Mouse (Mus musculus): Measurements from ENCODE around the gene Esrra. TPM values are rescaled to one million over a fixed set of nuclear protein-coding genes. Genes with fewer than 3 reads are reported as not detected.

Gene Esrra
- polyA plus RNA-seq, 2 experiments: 5.1 to 20.3 TPM

DNA sequence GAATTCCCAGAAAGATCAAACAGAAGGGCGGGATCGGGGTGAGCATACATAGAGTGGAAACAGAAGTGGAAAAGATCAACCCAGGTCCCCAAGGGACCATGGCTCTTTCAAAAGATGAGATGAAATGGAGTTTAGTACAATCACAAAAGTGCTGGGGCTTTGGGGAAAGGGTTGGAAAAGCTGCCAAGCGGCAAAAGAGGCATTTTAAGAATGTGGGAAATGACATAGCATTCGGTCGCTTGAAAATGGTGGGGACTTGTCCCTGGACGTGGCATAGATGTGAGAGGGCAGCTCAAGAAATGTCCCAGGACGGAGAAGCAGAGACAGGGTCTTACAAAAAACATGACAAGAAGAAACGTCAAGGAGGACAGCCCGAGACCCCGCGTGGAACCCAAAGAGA, 12.6 kb downstream of the Esrra start:
- Histone ChIP-seq H3K4me1 (ENCODE audit: control insufficient read depth, insufficient read depth, low read length) (peaks cover 12% of the 10 kb centered on the region), H3K4me3 (replicated peaks; ENCODE audit: low read length) (peak overlapping the region; percentile 67), H3K36me3 (ENCODE audit: control insufficient read depth, insufficient read depth, low read length) (peaks cover 48% of the 10 kb centered on the region), H3K9ac (ENCODE audit: low read depth, low read length, severe bottlenecking) (peak overlapping the region; percentile 67), H3K4me2 (replicated peaks; ENCODE audit: low read depth, low read length, severe bottlenecking) (peak overlapping the region; percentile 82), H3K27ac (replicated peaks; ENCODE audit: low read depth, low read length) (peak overlapping the region; percentile 99), H3K27me3 (ENCODE audit: control insufficient read depth, insufficient read depth, low read length) (no peaks in the 10 kb centered on the region), H3K9me3 (ENCODE audit: control insufficient read depth, low read length) (no peaks in the 10 kb centered on the region)
- peak; percentile 31 for DNase-seq (ENCODE audit: low spot score)
- no peak for ATAC-seq (ENCODE audit: low FRiP score, low read depth)
- 7% methylated on average over 11 of the region's 11 CpGs for WGBS
- TF ChIP-seq POLR2A (IDR thresholded peaks at IDR 0.05; ENCODE audit: borderline replicate concordance, extremely low read depth, insufficient read depth, insufficient read length): no peak

DNA sequence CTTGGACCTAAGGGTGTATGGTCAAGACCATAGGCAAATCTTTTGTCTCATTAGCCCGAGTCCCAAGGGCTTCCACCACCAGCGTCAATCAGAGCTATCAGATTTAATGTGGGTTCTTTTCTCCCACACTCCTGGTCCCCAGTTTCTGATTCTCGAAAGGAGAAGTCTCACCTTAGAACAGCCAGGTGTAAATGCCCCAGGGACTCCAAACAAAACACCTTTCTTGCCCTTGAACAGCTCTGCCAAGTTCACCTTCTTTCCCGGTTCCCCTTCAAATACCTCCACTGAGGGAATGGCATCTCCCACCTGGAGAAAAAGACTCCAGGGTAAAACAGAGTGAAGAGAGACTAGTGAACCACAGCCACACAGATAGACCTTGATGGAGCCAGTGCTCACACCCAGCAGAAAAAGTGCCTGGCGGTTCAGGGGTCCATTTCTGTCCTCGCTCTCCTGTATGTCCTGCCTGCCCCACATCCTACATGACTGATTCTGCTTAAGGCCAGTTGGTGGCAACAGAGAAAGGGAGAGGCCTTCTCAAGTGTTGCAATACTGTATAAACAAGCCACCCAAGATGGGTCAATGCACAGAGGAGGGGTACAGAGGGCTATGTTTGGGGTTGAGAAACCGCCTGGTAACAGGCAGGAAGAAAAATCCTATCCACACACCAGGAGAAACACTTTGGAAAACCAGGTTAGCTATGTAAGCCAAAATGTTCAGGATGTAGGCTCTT, 13.6 kb downstream of the Esrra start:
- ATAC-seq (ENCODE audit: low FRiP score, low read depth) (no peak), DNase-seq (ENCODE audit: low spot score) (no peak)
- no peak overlapping the region for H3K27ac ChIP-seq (replicated peaks; ENCODE audit: low read depth, low read length)
- H3K9me3 ChIP-seq (ENCODE audit: control insufficient read depth, low read length): no peaks in the 10 kb centered on the region
- H3K4me1 ChIP-seq (ENCODE audit: control insufficient read depth, insufficient read depth, low read length): peaks cover 12% of the 10 kb centered on the region
- H3K27me3 ChIP-seq (ENCODE audit: control insufficient read depth, insufficient read depth, low read length): no peaks in the 10 kb centered on the region
- H3K36me3 ChIP-seq (ENCODE audit: control insufficient read depth, insufficient read depth, low read length): peaks cover 43% of the 10 kb centered on the region
- H3K4me3 ChIP-seq (replicated peaks; ENCODE audit: low read length): peak overlapping the region; percentile 67
- peak overlapping the region; percentile 2; the same call in 1 of the 2 replicates for H3K9ac ChIP-seq (ENCODE audit: low read depth, low read length, severe bottlenecking)
- no peak for TF ChIP-seq POLR2A (IDR thresholded peaks at IDR 0.05; ENCODE audit: borderline replicate concordance, extremely low read depth, insufficient read depth, insufficient read length)
- WGBS: 83% methylated on average over 7 of the region's 7 CpGs
- peak overlapping the region; percentile 82 for H3K4me2 ChIP-seq (replicated peaks; ENCODE audit: low read depth, low read length, severe bottlenecking)

GRCm38 (mm10) chr19:6907094-6907493, 14.5 kb downstream of the Esrra start:
- Histone ChIP-seq H3K9ac (ENCODE audit: low read depth, low read length, severe bottlenecking) (no peak overlapping the region), H3K27me3 (ENCODE audit: control insufficient read depth, insufficient read depth, low read length) (no peaks in the 10 kb centered on the region), H3K4me2 (replicated peaks; ENCODE audit: low read depth, low read length, severe bottlenecking) (no peak overlapping the region), H3K4me3 (replicated peaks; ENCODE audit: low read length) (no peak overlapping the region), H3K36me3 (ENCODE audit: control insufficient read depth, insufficient read depth, low read length) (peaks cover 34% of the 10 kb centered on the region), H3K27ac (replicated peaks; ENCODE audit: low read depth, low read length) (no peak overlapping the region), H3K9me3 (ENCODE audit: control insufficient read depth, low read length) (no peaks in the 10 kb centered on the region), H3K4me1 (ENCODE audit: control insufficient read depth, insufficient read depth, low read length) (peaks cover 12% of the 10 kb centered on the region)
- ATAC-seq (ENCODE audit: low FRiP score, low read depth) (no peak), DNase-seq (ENCODE audit: low spot score) (no peak)
- no peak for TF ChIP-seq POLR2A (IDR thresholded peaks at IDR 0.05; ENCODE audit: borderline replicate concordance, extremely low read depth, insufficient read depth, insufficient read length)
- WGBS: 95% methylated on average over 8 of the region's 8 CpGs

DNA sequence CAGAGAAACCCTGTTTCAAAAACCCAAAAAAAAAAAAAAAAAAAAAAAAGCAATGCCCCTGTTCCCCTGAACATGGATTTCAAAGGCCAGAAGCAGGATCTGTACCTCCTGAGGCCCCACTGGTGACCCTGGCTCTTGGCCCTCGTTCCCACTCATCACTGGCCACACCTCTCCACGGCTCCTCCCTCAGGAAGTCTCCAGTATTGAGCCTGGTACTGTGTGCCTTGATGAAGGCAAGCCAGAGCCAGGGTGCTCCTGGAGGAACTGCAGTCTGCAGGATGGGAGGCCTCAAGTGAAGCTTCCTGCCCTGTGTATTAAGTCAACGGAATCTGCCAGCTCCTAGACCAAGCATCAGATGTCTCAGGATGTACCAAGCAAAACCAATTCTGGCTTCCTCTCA, 15.4 kb downstream of the Esrra start:
- Histone ChIP-seq H3K4me3 (replicated peaks; ENCODE audit: low read length) (no peak overlapping the region), H3K4me1 (ENCODE audit: control insufficient read depth, insufficient read depth, low read length) (peaks cover 12% of the 10 kb centered on the region), H3K36me3 (ENCODE audit: control insufficient read depth, insufficient read depth, low read length) (peaks cover 25% of the 10 kb centered on the region), H3K27ac (replicated peaks; ENCODE audit: low read depth, low read length) (no peak overlapping the region), H3K4me2 (replicated peaks; ENCODE audit: low read depth, low read length, severe bottlenecking) (no peak overlapping the region), H3K9me3 (ENCODE audit: control insufficient read depth, low read length) (no peaks in the 10 kb centered on the region), H3K9ac (ENCODE audit: low read depth, low read length, severe bottlenecking) (no peak overlapping the region), H3K27me3 (ENCODE audit: control insufficient read depth, insufficient read depth, low read length) (no peaks in the 10 kb centered on the region)
- no peak for TF ChIP-seq POLR2A (IDR thresholded peaks at IDR 0.05; ENCODE audit: borderline replicate concordance, extremely low read depth, insufficient read depth, insufficient read length)
- no peak for ATAC-seq (ENCODE audit: low FRiP score, low read depth)
- DNase-seq (ENCODE audit: low spot score): no peak
- 87% methylated on average over 3 of the region's 3 CpGs for WGBS

DNA sequence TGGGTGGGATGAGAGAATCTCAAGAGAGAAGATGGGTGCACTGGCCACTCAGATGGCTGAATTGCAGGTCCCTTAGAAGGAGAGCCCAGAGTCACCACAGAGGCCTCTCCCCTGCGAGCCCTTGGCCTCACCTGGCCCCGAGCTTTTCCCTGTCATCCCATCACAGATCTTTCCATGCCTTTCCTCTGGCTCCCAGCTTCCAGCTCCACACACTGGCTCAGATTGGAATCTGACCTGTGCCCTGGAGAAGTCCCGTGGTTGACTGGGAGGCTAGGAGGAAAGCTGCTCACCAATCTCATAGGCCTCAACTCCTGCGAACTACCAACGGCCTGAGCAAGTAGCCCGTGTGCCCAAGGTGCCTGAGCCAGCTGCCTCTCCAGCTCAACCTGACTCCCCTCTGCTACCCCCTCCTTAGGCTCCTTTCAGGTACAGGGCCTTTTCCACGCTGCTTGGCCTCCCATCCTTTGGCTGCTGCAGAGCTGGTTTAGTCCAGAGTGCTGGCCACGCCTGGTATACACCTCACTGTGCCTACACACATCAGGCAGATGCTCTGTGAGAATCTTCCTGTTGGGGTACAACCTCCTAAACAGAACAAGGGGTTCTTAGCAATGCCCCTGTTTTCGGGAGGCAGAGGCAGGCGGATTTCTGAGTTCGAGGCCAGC, 16.0 kb downstream of the Esrra start:
- H3K4me1 ChIP-seq (ENCODE audit: control insufficient read depth, insufficient read depth, low read length): peaks cover 12% of the 10 kb centered on the region
- no peak overlapping the region for H3K4me3 ChIP-seq (replicated peaks; ENCODE audit: low read length)
- H3K27ac ChIP-seq (replicated peaks; ENCODE audit: low read depth, low read length): no peak overlapping the region
- H3K27me3 ChIP-seq (ENCODE audit: control insufficient read depth, insufficient read depth, low read length): no peaks in the 10 kb centered on the region
- DNase-seq (ENCODE audit: low spot score): no peak
- ATAC-seq (ENCODE audit: low FRiP score, low read depth): no peak
- peaks cover 22% of the 10 kb centered on the region; the same call in 1 of the 2 replicates for H3K36me3 ChIP-seq (ENCODE audit: control insufficient read depth, insufficient read depth, low read length)
- no peak overlapping the region for H3K4me2 ChIP-seq (replicated peaks; ENCODE audit: low read depth, low read length, severe bottlenecking)
- no peak overlapping the region for H3K9ac ChIP-seq (ENCODE audit: low read depth, low read length, severe bottlenecking)
- no peaks in the 10 kb centered on the region for H3K9me3 ChIP-seq (ENCODE audit: control insufficient read depth, low read length)
- 91% methylated on average over 11 of the region's 11 CpGs for WGBS
- TF ChIP-seq POLR2A (IDR thresholded peaks at IDR 0.05; ENCODE audit: borderline replicate concordance, extremely low read depth, insufficient read depth, insufficient read length): no peak
